Mouse (Mus musculus) layer of hippocampus, adult 2 months (tissue): ENCODE measurements around the gene Drd3. TPM values are rescaled to one million over a fixed set of nuclear protein-coding genes. Genes with fewer than 3 reads are reported as not detected.

Source experiments
- DNase-seq, 2 experiments: peaks; one replicate each; pipeline ENCODE4 v3.0.0; 2022; ENCODE audit warnings: low spot score in 2 of 2
- H3K27ac ChIP-seq: fragments of 200-600 bp; 2 replicates; pipeline ENCODE4 v1.8.1; 2022
- H3K4me3 ChIP-seq: fragments of 200-600 bp; 2 replicates; pipeline ENCODE4 v1.8.1; 2022; ENCODE audit warnings: mild to moderate bottlenecking
- CTCF ChIP-seq: fragments of 200-600 bp; conservative IDR thresholded peaks from 2 replicates; pipeline ENCODE4 v1.8.1; 2022; ENCODE audit warnings: antibody characterized with exemption, mild to moderate bottlenecking, moderate library complexity
- total RNA-seq, 2 experiments: library from RNA; stranded (reverse); gene quantifications; 2 replicates each; pipeline ENCODE4 v1.2.3; 2021

Drd3 gene
- total RNA-seq, 2 experiments from 2014 or later: 0.29 TPM; not detected in 1

DNA sequence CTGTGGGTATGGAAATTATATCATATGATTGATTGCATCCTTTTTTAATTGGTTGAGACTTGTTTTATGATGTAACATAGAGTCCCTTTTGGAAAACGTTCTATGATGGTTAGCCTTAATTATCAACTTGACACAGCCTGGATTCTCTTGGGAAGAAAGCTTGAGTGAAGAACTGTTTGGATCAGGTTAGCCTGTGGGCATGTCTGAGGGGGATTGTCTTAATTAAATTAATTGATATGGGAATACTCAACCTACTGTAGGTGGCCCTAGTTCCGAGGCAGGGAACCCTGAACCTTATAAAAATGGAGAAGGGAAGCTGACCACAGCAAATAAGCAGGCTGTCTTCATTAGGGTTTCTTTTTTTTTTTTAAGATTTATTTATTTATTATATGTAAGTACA is 12.9 kb upstream of the Drd3 start:
- DNase-seq: no peak
- H3K27ac ChIP-seq: no peak overlapping the region
- no peak for TF ChIP-seq CTCF

DNA sequence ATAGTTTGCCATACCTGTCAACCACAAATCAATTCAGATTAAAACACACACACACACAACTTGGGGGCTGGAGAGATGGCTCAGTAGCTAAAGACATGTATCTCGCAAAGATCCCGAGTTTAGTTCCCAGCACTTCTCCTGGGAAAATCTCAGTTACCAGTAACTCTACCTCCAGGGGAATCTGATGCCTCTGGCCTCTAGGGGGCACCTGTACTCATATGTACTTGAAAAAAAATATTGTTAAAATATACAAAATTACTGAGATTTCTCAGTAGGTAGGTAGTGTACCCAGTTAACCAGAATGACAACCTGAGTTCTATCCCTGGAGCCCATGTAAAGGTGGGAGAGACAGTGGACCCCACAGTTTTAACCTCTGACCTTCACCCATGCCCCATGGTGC is 5.4 kb upstream of the Drd3 start:
- H3K4me3 ChIP-seq: no peak overlapping the region
- no peak overlapping the region for H3K27ac ChIP-seq
- DNase-seq: no peak
- TF ChIP-seq CTCF: peak; percentile 58

More for the DNA sequence above, 12.9 kb upstream of the Drd3 start:
- H3K4me3 ChIP-seq: no peak overlapping the region

DNA sequence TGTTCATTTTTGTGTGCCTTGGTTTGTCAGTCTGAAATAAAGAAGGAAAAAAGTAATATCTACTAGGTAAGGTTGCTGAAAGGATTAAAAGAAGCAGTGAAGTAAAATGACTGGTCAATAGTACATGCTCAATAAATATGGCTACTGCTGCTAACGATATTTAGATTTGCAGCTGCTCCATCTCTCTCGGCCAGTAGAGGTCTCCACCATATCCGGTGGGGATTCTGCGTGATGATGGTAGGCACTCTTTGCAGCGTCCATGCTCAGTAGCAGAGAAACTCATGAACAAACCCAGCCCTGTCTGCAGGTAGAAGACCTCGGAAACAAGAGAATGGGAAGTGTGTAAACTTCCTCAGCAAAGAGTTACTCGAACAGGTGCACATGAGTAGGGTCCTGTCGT is 926 bp upstream of the Drd3 start:
- DNase-seq: no peak
- Histone ChIP-seq H3K4me3 (no peak overlapping the region), H3K27ac (no peak overlapping the region)
- TF ChIP-seq CTCF: peak; percentile 55

DNA sequence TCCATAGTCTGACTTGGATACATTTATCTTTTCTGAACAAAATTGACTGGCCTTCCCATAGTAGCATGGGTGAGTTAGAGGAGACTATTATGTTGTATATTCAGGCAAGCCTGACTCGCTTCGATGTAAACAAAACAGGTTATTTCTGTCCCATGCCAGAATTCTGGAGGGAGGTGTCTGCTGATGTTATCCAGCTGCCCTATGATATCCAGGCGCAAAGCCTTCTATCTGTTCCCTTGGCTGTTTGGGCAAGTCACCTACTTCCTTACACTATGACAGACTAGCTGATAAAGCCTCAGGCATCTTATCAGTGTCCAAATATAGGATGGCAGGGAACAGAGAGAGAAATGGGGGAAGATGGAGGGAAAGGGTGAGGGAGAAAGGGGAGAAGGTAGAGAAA is 18.5 kb downstream of the Drd3 start:
- no peak overlapping the region for H3K4me3 ChIP-seq
- TF ChIP-seq CTCF: no peak
- H3K27ac ChIP-seq: no peak overlapping the region
- no peak for DNase-seq

DNA sequence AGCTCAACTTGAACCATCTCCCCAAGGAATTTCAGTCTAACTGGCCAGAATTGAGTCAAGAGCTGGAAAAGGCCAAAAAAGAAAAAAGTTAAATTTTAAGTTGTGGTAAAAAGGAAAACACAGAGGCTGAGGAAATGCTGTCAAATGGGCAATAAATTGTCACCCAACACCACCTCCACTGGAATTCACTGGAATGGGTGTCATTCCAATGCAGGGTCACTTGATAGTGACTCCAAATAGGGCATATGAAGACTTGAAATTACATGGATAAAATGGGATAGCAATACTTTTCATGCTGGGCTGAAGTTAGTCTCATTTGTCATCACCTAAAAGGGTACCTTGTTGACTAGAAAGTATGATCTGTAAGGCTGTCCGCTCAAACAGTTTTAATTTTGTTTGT is 18.9 kb downstream of the Drd3 start:
- DNase-seq: no peak
- no peak for TF ChIP-seq CTCF
- Histone ChIP-seq H3K4me3 (no peak overlapping the region), H3K27ac (no peak overlapping the region)

DNA sequence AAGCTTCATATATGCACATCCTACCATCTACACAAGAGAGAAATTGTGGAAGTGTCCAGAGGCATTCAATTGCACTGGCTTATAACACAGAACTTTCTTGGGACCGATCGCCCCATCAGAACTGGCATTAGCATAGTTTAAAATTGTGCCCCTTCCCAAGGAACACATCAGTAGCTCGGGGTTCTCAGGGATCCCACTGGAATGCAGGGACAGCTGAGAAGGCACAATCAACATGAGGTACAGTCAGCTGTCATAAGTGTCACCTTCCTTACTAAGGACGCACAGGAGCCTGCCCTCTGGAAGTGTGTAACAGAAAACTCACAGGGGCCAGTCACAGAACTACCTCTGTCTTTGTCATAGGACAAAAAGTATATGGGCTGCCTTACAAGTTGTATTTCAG is 19.7 kb downstream of the Drd3 start:
- no peak for DNase-seq
- TF ChIP-seq CTCF: no peak

DNA sequence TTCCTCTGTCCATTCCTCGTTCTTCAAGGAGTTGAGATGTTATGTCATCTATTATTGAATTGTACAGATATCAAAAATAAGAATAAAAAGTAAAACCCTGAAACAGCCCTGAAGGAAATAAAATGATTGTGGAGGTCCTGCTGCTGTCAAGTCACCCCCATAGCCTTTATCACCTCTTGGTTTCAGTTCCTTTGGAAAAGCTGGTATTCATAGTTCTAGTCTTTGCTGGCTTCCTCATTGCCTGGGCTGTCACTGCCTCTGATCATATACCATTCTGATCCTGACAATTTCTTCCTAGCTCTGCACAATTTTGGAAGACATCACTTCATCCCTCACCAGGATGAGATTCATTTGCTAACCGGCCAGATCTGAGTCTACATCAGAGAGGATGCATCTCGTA is 23.1 kb downstream of the Drd3 start:
- H3K4me3 ChIP-seq: no peak overlapping the region
- no peak overlapping the region for H3K27ac ChIP-seq
- no peak for TF ChIP-seq CTCF
- no peak for DNase-seq

More for the DNA sequence above, 19.7 kb downstream of the Drd3 start:
- Histone ChIP-seq H3K4me3 (no peak overlapping the region), H3K27ac (no peak overlapping the region)

DNA sequence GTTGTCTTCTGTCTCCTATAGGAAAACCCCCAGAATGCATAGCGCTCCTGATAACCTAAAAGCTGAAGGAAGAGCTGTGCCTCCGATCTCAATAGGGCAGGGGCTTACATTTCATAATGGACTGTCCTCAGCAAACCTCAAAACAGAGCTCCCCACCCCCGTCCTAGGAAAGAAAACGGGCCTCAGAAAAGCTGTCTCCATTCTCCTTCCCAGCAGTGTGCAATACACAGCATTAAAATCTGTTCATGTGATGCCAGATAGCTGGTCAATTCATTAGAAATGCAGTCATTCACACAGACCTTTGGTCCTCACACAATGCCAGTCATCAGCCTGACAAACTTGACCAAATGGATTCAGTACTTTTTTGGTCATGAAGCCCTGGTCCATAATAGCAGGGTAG is 45.7 kb downstream of the Drd3 start:
- H3K27ac ChIP-seq: no peak overlapping the region
- TF ChIP-seq CTCF: no peak
- H3K4me3 ChIP-seq: no peak overlapping the region
- no peak for DNase-seq

DNA sequence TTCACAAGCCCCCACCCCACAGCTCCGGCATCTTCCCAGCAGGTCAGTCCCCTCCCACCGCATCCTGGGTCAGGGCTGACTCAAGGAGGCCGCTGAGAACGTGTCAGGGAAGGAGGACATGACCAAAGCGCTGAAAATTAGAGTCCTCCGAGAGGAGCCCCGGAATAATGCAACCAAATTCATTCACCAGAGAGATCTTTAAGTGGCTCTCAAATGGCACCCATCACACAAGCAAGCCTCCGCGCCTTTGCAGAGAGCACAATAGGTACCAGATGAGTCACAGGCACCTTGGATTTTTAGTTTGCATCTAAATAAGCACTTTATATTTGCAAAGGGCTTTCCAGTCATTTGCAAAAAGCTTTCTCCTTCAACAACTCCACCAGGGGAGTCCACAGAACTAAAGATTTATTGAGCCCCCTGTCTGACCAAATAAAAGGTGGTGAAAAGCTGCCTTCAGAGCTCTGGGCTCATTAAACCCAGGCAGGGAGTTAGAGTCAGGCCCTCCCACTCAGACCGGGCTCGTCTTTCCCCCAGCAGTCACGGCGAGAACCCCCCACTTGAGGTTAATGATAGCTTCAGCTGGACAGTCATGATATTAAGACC is 46.4 kb downstream of the Drd3 start:
- Histone ChIP-seq H3K4me3 (no peak overlapping the region), H3K27ac (no peak overlapping the region; the same call in 1 of the 2 replicates)
- DNase-seq: no peak
- no peak for TF ChIP-seq CTCF

DNA sequence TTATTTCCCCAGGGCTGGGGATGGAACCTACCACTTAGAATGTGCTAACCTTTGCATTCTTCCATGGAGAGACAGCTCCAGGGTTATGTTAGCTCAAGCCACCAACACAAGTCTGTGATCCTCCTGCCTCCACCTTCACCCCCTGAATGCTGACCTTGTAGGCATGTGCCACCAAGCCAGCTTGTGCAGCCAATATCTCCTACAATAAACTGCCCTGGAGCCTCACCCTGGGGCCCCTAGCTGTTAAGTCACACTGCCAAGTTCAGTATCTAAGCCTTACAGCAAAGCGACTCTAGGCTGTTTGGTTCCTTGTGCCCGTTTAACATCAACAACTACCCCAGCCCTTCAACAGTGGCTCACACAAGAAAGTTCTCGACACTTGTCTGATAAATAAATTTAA is 47.3 kb downstream of the Drd3 start:
- H3K27ac ChIP-seq: no peak overlapping the region
- TF ChIP-seq CTCF: no peak
- H3K4me3 ChIP-seq: no peak overlapping the region
- no peak for DNase-seq

DNA sequence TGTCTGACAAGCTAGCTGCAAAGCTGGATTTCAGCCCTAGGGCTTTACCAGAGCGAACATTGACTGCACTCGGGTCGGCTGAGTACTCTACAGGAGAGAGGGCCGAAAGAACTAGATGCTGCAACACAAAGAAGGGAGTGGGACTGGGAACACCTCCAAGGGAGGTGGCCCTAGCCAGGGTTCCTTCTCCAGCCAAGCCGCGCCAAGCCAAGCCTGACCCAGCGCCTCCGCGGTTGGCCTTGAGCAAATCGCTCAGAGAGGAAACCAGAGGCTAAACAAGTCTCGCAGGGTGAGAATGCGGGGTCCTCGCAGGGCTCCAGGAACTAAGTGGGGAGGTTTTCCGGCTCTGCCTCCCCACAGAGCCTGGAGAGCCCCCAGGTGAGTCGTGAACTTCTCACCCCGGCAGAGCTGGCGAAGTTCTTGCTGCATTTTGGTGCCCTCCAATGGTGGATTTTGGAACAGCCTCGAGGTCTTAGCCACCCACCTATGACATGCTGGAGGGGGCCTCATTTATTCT is 48.0 kb downstream of the Drd3 start:
- DNase-seq: peak; percentile 60 to 84
- TF ChIP-seq CTCF: peak; percentile 85
- H3K4me3 ChIP-seq: peak overlapping the region; percentile 59
- peak overlapping the region; percentile 74 for H3K27ac ChIP-seq

DNA sequence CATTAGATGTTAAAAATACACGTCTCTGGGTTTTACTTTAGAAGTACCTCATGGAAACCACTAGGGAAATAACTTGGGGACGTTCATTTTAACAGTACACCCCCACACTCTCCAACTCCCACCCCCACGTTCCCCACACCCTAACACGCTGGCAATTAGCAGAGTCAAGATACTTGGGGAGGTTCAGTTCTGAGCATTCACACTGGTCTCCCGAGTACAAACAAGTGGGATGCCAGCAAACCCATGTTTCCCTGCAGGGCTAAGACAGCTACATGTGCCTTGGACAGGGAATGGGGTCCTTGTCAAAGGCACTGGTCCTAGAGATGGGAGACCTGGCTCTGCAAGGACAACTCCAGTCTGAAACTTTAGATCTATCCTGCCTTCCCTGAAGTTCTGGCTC is 48.6 kb downstream of the Drd3 start:
- no peak for TF ChIP-seq CTCF
- DNase-seq: no peak
- Histone ChIP-seq H3K4me3 (no peak overlapping the region), H3K27ac (no peak overlapping the region)

DNA sequence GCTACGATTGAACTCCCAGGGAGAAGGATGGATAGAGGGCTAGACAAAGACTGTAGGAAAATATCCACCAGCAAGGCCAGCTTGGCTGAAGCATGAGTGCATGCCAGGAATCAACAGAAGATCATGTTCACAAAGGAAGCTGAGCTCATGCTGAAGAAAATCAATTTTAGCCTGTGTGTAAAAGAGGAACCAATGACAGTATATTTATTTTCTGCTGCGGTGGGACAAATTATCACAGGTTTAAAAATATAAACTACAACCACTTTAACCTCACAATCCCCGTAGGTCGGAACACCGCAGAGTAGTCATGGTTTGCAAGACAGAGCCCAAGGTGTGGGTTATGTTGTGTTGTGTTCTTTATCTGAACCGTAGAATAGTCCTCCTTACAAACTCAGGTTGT is 50.5 kb downstream of the Drd3 start:
- DNase-seq: no peak
- Histone ChIP-seq H3K4me3 (no peak overlapping the region), H3K27ac (no peak overlapping the region)
- no peak for TF ChIP-seq CTCF

DNA sequence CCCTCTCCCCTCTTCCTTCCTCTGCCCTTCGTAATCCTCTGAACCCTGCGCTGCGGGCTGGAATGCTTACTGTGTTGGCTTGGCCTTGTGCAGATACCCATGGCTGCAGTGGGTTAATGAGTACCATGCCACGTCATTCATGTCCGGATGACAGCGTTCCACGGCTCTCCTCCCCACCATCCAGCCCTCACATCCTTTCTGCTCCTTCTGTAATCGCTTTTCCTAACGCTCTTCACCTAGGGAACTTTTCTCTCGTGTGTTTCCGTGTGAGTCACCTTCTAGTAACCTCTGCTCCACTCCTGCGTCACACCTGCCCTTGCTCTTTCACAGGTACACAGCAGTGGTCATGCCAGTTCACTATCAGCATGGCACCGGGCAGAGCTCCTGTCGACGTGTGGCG is 53.2 kb downstream of the Drd3 start:
- H3K27ac ChIP-seq: no peak overlapping the region
- DNase-seq: no peak
- H3K4me3 ChIP-seq: no peak overlapping the region
- no peak for TF ChIP-seq CTCF
